Mouse (Mus musculus) spleen, adult 2 months (tissue): ENCODE results near the gene Ush2a.

Experiments used
- CTCF ChIP-seq: fragments of 200-500 bp; IDR thresholded peaks from 2 replicates; pipeline ENCODE4 v1.5.1; 2011; ENCODE audit warnings: mild to moderate bottlenecking, inconsistent platforms; ENCODE audit not compliant: insufficient read depth, insufficient read length, insufficient replicate concordance; ENCODE audit errors: extremely low read depth
- POLR2A ChIP-seq: fragments of 200-500 bp; IDR thresholded peaks from 2 replicates; pipeline ENCODE4 v1.6.1; 2011; ENCODE audit warnings: low read depth, low read length, inconsistent platforms

DNA sequence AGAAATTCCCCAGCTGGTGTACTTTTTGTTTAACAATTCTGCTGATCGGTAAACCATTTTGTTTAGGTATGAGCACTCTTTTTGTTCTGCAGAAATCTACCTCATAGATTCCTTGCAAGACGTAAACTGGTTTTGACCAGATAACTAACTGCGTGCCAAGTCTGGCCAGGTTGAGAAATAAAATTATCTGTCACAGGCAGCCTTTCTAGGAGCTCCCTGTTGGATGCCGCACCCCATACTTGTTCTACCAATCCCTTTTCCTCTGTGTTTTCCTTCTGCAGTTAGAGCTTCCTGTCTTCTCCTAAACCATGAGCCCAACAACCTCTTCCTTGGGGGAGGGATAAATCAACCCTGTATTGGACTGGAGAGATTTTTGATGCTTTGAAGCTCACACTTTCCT, 145.4 kb downstream of the Ush2a start:
- TF ChIP-seq CTCF: no peak
- no peak for TF ChIP-seq POLR2A
